Mouse (Mus musculus) hindbrain, embryonic 14.5 days (tissue): ENCODE data around the gene Lingo3. TPM values are rescaled to one million over a fixed set of nuclear protein-coding genes. Genes with fewer than 3 reads are reported as not detected.
A peak's percentile ranks its signal among the peaks of the same experiment; 100 is the strongest.

Experiments used
- ATAC-seq: fragments of 200-750 bp; cut with Nextera tagmentation; 2 replicates; pipeline ENCODE4 v1.8.0; 2017; ENCODE audit warnings: moderate number of reproducible peaks, mild to moderate bottlenecking, moderate TSS enrichment, moderate library complexity; ENCODE audit not compliant: low FRiP score
- DNase-seq: peaks from one replicate; pipeline ENCODE4 v3.0.0-alpha.2; 2015; ENCODE audit warnings: low spot score
- H3K27ac ChIP-seq: fragments of 300-500 bp; sonication (generic); 2 replicates; pipeline ENCODE4 v1.5.1; 2014; ENCODE audit warnings: mild to moderate bottlenecking, moderate library complexity
- H3K27me3 ChIP-seq: fragments of 300-500 bp; sonication (generic); 2 replicates; pipeline ENCODE4 v1.6.1; 2014; ENCODE audit warnings: mild to moderate bottlenecking, low read length, mixed read lengths; ENCODE audit not compliant: control insufficient read depth, insufficient read depth
- H3K36me3 ChIP-seq: fragments of 300-500 bp; sonication (generic); replicated peaks from 2 replicates; pipeline ENCODE4 v1.6.1; 2014; ENCODE audit not compliant: control insufficient read depth, insufficient read depth
- H3K4me1 ChIP-seq: fragments of 300-500 bp; sonication (generic); replicated peaks from 2 replicates; pipeline ENCODE4 v1.6.1; 2014; ENCODE audit warnings: antibody characterized with exemption, low read length, mixed read lengths; ENCODE audit not compliant: control insufficient read depth, insufficient read depth
- H3K4me2 ChIP-seq: fragments of 300-500 bp; sonication (generic); replicated peaks from 2 replicates; pipeline ENCODE4 v1.6.1; 2014; ENCODE audit warnings: mild to moderate bottlenecking, moderate library complexity
- H3K4me3 ChIP-seq: fragments of 300-500 bp; sonication (generic); replicated peaks from 2 replicates; pipeline ENCODE4 v1.5.1; 2014; ENCODE audit warnings: mild to moderate bottlenecking, low read length
- H3K9ac ChIP-seq: fragments of 300-500 bp; sonication (generic); 2 replicates; pipeline ENCODE4 v1.6.1; 2014
- H3K9me3 ChIP-seq: fragments of 300-500 bp; sonication (generic); 2 replicates; pipeline ENCODE4 v1.6.1; 2016; ENCODE audit warnings: low read length; ENCODE audit not compliant: control insufficient read depth
- WGBS: fragments of 180-500 bp; shearing (Covaris S2); extraction: QIAGEN DNeasy Blood & Tissue Kit; methylation state at CpG from one replicate; pipeline ENCODE4 v1.1.7; 2014; 5-methylcytosine and 5-hydroxymethylcytosine counted together
- polyA plus RNA-seq: library from polyadenylated mRNA; unstranded; fragments of >200 nt; fragmentation: Nextera tagmentation; extraction: Ambion mirVana; gene quantifications from 2 replicates; pipeline ENCODE4 v1.2.1, GENCODE M21; 2014

Gene Lingo3
- polyA plus RNA-seq, 1 experiment from 2014 or later = 9.9 TPM

GRCm38 (mm10) chr10:80802204-80802912 lies 41.5 kb downstream of the Lingo3 start:
- no peaks in the 10 kb centered on the region for H3K9me3 ChIP-seq
- DNase-seq (no peak), ATAC-seq (no peak)
- H3K36me3 ChIP-seq = peaks cover 52% of the 10 kb centered on the region
- H3K4me1 ChIP-seq = peaks cover 20% of the 10 kb centered on the region
- H3K27ac ChIP-seq = no peak overlapping the region
- WGBS = 95% methylated on average over 10 of the region's 10 CpGs
- no peaks in the 10 kb centered on the region for H3K27me3 ChIP-seq
- H3K4me2 ChIP-seq = no peak overlapping the region
- no peak overlapping the region for H3K9ac ChIP-seq
- H3K4me3 ChIP-seq = no peak overlapping the region

- peaks cover 63% of the 10 kb centered on the region for H3K36me3 ChIP-seq
- peak overlapping the region; percentile 97 for H3K9ac ChIP-seq
- peaks cover 20% of the 10 kb centered on the region for H3K4me1 ChIP-seq
- no peak for DNase-seq
- 4% methylated on average over 18 of the region's 18 CpGs for WGBS
- no peaks in the 10 kb centered on the region for H3K27me3 ChIP-seq
- peak overlapping the region; percentile 98 for H3K4me2 ChIP-seq
- peak overlapping the region; percentile 96 for H3K4me3 ChIP-seq
- ATAC-seq = no peak
- H3K9me3 ChIP-seq = no peaks in the 10 kb centered on the region
- peak overlapping the region; percentile 98 for H3K27ac ChIP-seq
Observed at GRCm38 (mm10) chr10:80799070-80799566, 44.7 kb downstream of the Lingo3 start.

- Histone ChIP-seq H3K4me3 (peak within 1 kb of the TSS; percentile 96), H3K36me3 (peaks cover 63% of the 10 kb centered on the region), H3K4me2 (peak within 1 kb of the TSS; percentile 98), H3K9ac (peak within 1 kb of the TSS; percentile 97), H3K9me3 (no peaks in the 10 kb centered on the region), H3K4me1 (peaks cover 20% of the 10 kb centered on the region), H3K27me3 (no peaks in the 10 kb centered on the region), H3K27ac (peak within 1 kb of the TSS; percentile 98)
- under 1% methylated on average over 101 of the region's 104 CpGs for WGBS
- ATAC-seq (peak; percentile 93), DNase-seq (peak; percentile 96)
Observed at GRCm38 (mm10) chr10:80798150-80799006, 45.5 kb downstream of the Lingo3 start, which contains the start of the genes Sf3a2 and Plekhj1. Gene Sf3a2, plus strand, starts transcription at chr10:80798198. Gene Plekhj1, minus strand, starts transcription at chr10:80798626.

DNA sequence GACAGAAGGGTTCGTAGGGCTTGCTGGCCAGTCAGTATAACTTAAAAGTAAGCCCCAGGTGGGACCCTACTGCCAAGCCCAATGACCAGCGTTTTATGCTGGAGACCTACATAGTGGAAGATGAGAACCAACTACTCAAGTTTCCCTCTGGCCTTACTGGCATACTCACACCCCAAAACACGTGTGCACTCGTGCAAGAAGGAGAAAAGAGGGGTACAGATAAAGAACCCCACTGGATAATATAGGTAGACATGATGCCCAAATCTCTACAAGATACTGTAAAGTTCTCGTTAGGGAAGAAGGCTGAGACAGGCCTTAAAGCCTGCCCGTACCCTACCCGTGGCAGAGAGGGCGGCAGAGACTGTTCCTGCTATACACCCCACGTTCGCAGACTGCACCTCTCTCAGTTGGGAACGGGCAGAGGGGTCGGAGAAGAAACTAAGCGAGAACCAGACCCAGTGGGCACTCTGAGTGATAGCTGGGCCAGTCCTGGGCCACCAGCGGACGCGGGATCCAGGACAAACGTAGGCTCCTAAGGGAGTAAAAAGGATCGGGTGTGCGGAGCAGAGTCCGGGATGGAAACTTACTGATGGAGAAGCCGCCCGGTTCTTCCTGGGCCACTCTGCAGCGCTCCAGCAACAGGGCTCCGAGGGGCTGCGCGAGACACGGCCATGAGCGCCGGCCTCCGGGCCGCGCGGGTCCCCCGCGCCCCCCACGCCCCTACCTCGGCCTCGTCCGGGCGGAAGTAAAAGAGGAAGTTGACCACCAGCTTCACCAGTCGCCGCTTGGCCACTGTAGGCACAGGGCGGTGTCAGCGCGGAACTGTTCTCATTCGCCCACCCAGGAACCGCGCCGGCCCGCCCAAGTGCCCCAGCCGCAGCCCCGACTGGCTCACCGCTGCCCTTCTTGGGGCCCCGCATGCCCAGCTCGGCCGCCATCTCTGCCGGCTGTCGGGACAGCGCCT lies 46.4 kb downstream of the Lingo3 start:
- DNase-seq = no peak

DNA sequence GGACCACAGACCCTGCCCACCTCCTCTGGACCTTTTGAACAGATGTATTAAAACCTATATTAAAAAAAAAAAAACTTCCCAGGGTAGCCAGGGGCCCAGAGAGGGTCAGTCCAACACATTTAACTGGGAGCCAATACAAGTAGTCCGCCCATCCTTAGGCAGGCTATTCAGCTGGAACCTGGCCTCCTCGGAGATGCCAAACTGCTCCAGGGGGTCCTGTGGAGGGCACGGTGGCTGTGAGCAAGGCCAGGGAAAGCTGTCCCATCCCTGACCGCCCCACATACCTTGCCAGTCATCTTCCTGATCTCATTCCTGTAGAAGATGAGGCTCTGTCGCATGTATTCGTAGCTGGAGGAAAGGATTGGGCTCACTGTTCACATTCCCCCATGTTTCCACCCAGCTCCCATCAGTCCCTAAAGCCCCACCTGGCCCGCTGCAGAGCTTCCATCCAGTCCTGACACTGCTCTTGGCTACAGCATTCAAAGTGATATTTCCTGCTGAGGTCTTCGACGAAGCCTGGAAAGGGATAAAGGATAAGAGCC lies 47.5 kb downstream of the Lingo3 start:
- Histone ChIP-seq H3K4me2 (peak overlapping the region; percentile 98; the same call in 1 of the 2 replicates), H3K27ac (no peak overlapping the region), H3K9ac (no peak overlapping the region), H3K4me3 (no peak overlapping the region), H3K27me3 (no peaks in the 10 kb centered on the region), H3K4me1 (peaks cover 20% of the 10 kb centered on the region), H3K36me3 (peaks cover 63% of the 10 kb centered on the region), H3K9me3 (no peaks in the 10 kb centered on the region)
- 89% methylated on average over 9 of the region's 9 CpGs for WGBS
- DNase-seq (no peak), ATAC-seq (no peak)

More for the DNA sequence above, 46.4 kb downstream of the Lingo3 start:
- 5% methylated on average over 55 of the region's 59 CpGs for WGBS
- Histone ChIP-seq H3K9ac (peak overlapping the region; percentile 97), H3K4me2 (peak overlapping the region; percentile 98), H3K36me3 (peaks cover 63% of the 10 kb centered on the region), H3K27me3 (no peaks in the 10 kb centered on the region), H3K4me3 (peak overlapping the region; percentile 96), H3K9me3 (no peaks in the 10 kb centered on the region), H3K27ac (peak overlapping the region; percentile 98), H3K4me1 (peaks cover 20% of the 10 kb centered on the region)
- peak; percentile 71 for ATAC-seq

GRCm38 (mm10) chr10:80794750-80795149 lies 49.1 kb downstream of the Lingo3 start:
- no peaks in the 10 kb centered on the region for H3K27me3 ChIP-seq
- 93% methylated on average over 8 of the region's 8 CpGs for WGBS
- H3K4me2 ChIP-seq = no peak overlapping the region
- DNase-seq (no peak), ATAC-seq (no peak)
- no peak overlapping the region for H3K27ac ChIP-seq
- no peak overlapping the region for H3K9ac ChIP-seq
- peaks cover 68% of the 10 kb centered on the region for H3K36me3 ChIP-seq
- H3K4me3 ChIP-seq = no peak overlapping the region
- no peaks in the 10 kb centered on the region for H3K9me3 ChIP-seq
- peaks cover 16% of the 10 kb centered on the region for H3K4me1 ChIP-seq

GRCm38 (mm10) chr10:80793803-80794202 lies 50.0 kb downstream of the Lingo3 start:
- H3K36me3 ChIP-seq = peaks cover 77% of the 10 kb centered on the region
- no peak overlapping the region for H3K27ac ChIP-seq
- DNase-seq = no peak
- H3K4me1 ChIP-seq = peaks cover 9% of the 10 kb centered on the region; the same call in 1 of the 2 replicates
- 83% methylated on average over 4 of the region's 4 CpGs for WGBS
- no peak overlapping the region for H3K4me3 ChIP-seq
- H3K9ac ChIP-seq = no peak overlapping the region
- no peak overlapping the region for H3K4me2 ChIP-seq
- H3K27me3 ChIP-seq = no peaks in the 10 kb centered on the region
- no peaks in the 10 kb centered on the region for H3K9me3 ChIP-seq
- ATAC-seq = no peak

DNA sequence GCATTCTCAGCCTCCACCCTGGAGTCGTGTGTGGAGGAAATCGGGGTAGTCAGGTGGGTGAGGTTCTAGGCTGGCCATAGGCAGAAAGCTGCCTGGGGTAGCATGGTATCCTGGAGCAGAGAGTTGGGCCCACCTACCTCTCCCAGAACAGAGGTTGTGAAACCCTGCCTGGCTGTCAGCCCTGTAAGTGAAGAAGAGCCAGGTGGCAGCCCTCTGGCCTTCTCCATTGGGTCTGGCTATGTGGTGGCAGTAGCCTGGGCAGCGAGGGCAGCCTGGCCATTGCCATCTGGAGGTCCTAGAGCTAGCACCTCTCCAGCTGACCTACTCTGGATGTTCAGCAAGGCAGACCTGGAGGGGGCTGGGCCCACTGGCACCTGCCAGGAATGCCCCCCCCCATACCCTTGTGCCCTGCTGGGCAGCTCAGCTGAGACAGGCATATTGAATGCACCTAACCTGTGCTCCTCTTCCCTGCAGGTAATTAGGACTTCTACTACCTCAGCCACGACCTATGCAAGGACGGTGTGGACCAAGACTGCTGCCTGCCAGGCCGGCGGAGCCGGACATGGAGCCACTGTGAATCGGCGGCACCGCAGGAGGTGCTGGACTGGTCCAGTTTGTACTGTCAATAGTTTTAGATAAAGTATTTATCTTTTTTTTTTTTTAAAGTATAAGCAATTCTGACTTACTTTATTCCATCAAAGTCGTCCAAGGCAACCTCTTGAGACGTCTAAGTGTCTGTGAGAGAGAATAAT lies 50.6 kb downstream of the Lingo3 start:
- no peak overlapping the region for H3K27ac ChIP-seq
- H3K36me3 ChIP-seq = peaks cover 83% of the 10 kb centered on the region
- no peaks in the 10 kb centered on the region for H3K9me3 ChIP-seq
- H3K4me2 ChIP-seq = no peak overlapping the region
- no peaks in the 10 kb centered on the region for H3K27me3 ChIP-seq
- no peak overlapping the region for H3K4me3 ChIP-seq
- ATAC-seq (no peak), DNase-seq (no peak)
- 92% methylated on average over 13 of the region's 13 CpGs for WGBS
- H3K4me1 ChIP-seq = peaks cover 9% of the 10 kb centered on the region; the same call in 1 of the 2 replicates
- H3K9ac ChIP-seq = no peak overlapping the region
